Mouse (Mus musculus): Measurements from ENCODE around the gene Ugt1a1. TPM values are rescaled to one million over a fixed set of nuclear protein-coding genes. Genes with fewer than 3 reads are reported as not detected.
A peak's percentile ranks its signal among the peaks of the same experiment; 100 is the strongest.

Ugt1a1 gene
- polyA plus RNA-seq, 2 experiments: 0.17 TPM; not detected in 1

DNA sequence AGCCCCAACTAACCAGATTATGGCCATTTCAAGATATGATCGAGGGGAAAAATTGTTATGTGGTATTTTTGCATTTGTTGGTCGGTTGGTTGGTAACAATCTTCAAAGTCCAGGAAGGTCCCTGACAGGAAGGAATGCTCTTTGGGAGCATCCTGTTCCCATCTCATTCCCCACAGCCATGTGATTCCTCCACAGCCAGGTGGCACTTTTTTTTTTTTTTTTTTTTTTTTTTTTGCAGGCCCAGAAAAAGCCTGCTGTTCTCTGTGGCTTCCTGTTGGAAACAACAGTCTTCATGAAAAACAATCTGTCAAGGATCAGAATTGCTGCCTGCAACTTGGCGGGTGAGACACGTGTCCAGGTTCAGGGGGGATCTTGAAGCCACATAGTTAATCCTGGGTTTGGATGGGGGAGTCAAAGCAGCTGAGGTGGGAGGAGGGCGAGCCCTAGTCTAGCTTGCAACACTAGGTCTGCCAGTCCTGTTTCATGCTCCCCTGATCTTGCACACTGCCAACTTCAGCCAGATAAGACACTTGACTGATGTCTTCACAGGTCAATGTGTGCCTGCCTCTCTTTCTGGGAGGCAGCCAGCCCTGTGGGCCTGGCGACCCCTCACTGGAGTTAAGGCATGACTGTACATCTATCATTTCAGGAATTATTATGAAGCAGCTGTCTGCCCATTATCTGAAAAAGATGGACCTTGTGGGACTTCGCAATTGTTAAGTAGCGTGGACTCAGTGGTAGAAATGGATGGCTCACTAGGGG is 47.3 kb downstream of the Ugt1a1 start:
- Histone ChIP-seq H3K4me3 (ENCODE audit: insufficient read depth in 1 of 2, low read depth in 2 of 2, low read length in 2 of 2) (no peak overlapping the region), H3K9ac (replicated peaks) (no peak overlapping the region), H3K9me3 (ENCODE audit: control insufficient read depth, low read length) (no peaks in the 10 kb centered on the region), H3K4me2 (ENCODE audit: low read depth) (no peak overlapping the region), H3K4me1 (replicated peaks; ENCODE audit: control insufficient read depth in 2 of 2, insufficient read depth in 2 of 2, low read length in 1 of 2) (peaks cover 6 to 34% of the 10 kb centered on the region in 2 experiments; a peak in 3 of 4 replicates), H3K36me3 (replicated peaks; ENCODE audit: control insufficient read depth, insufficient read depth, low read depth) (peaks cover 30% of the 10 kb centered on the region), H3K27ac (no peak overlapping the region), H3K27me3 (ENCODE audit: control insufficient read depth, insufficient read depth, low read length) (no peaks in the 10 kb centered on the region)
- no peak for ATAC-seq (ENCODE audit: insufficient read depth)
- no peak for TF ChIP-seq EP300 (IDR thresholded peaks at IDR 0.05; ENCODE audit: low read depth)
- no peak for TF ChIP-seq CTCF (IDR thresholded peaks at IDR 0.05; ENCODE audit: low read depth)
- WGBS (ENCODE audit: insufficient replicate concordance): 51% methylated on average over 8 of the region's 8 CpGs
- DNase-seq (ENCODE audit: low read depth in 3 of 3, low spot score in 3 of 3): no peak

DNA sequence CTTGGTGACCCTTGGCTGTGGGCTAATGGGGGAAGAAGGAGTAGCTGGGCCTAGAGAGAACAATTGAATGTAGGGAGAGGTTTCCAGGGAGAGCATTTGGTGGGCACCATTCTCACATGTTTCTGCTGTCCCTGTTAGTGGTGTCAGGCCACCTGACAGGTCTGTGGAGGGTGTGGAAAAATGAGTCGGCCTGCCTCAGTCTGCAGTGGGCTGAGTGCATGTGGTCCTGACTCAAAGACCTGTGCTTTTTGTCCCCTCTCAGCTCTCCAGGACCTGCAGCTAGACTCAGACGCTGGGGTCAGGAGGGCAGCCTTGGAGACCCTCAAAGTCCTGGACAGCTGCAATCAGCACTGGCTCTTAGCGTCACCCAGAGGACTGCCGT is 47.9 kb downstream of the Ugt1a1 start:
- no peak overlapping the region for H3K4me3 ChIP-seq (ENCODE audit: insufficient read depth in 1 of 2, low read depth in 2 of 2, low read length in 2 of 2)
- no peak for DNase-seq (ENCODE audit: low read depth in 3 of 3, low spot score in 3 of 3)
- H3K4me2 ChIP-seq (ENCODE audit: low read depth): no peak overlapping the region
- TF ChIP-seq CTCF (IDR thresholded peaks at IDR 0.05; ENCODE audit: low read depth) (no peak), EP300 (IDR thresholded peaks at IDR 0.05; ENCODE audit: low read depth) (no peak)
- H3K9ac ChIP-seq (replicated peaks): no peak overlapping the region
- peaks cover 35% of the 10 kb centered on the region for H3K36me3 ChIP-seq (replicated peaks; ENCODE audit: control insufficient read depth, insufficient read depth, low read depth)
- no peaks in the 10 kb centered on the region for H3K9me3 ChIP-seq (ENCODE audit: control insufficient read depth, low read length)
- H3K27me3 ChIP-seq (ENCODE audit: control insufficient read depth, insufficient read depth, low read length): no peaks in the 10 kb centered on the region
- H3K4me1 ChIP-seq (replicated peaks; ENCODE audit: control insufficient read depth in 2 of 2, insufficient read depth in 2 of 2, low read length in 1 of 2): peaks cover 6 to 34% of the 10 kb centered on the region in 2 experiments; a peak in 3 of 4 replicates
- 67% methylated on average over 4 of the region's 4 CpGs for WGBS (ENCODE audit: insufficient replicate concordance)
- ATAC-seq (ENCODE audit: insufficient read depth): peak; percentile 4
- no peak overlapping the region for H3K27ac ChIP-seq

DNA sequence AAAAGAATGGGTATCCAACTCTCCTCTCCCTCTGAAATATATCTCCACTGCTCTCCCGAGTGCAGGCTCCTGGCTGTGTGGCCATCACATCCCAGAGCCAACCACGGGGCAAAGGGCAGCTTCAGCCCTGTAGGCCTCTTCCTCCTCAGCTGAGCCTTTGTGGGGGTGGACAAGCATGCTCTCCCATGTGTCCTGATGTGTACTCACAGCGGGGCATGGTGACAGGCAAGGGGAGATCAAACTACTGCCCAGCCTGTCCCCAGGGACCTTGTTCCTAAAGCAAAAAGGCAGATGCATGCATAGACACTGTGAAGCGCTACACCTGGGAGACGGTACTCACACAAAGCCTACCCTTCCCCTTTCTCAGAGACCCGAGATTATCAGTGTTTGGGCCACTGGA is 48.4 kb downstream of the Ugt1a1 start:
- Histone ChIP-seq H3K27me3 (ENCODE audit: control insufficient read depth, insufficient read depth, low read length) (no peaks in the 10 kb centered on the region), H3K4me2 (ENCODE audit: low read depth) (no peak overlapping the region), H3K4me1 (replicated peaks; ENCODE audit: control insufficient read depth in 2 of 2, insufficient read depth in 2 of 2, low read length in 1 of 2) (peaks cover 6 to 34% of the 10 kb centered on the region in 2 experiments; a peak in 3 of 4 replicates), H3K4me3 (ENCODE audit: insufficient read depth in 1 of 2, low read depth in 2 of 2, low read length in 2 of 2) (no peak overlapping the region), H3K9ac (replicated peaks) (no peak overlapping the region), H3K9me3 (ENCODE audit: control insufficient read depth, low read length) (no peaks in the 10 kb centered on the region), H3K27ac (no peak overlapping the region), H3K36me3 (replicated peaks; ENCODE audit: control insufficient read depth, insufficient read depth, low read depth) (peaks cover 40% of the 10 kb centered on the region)
- WGBS (ENCODE audit: insufficient replicate concordance): 56% methylated on average over 6 of the region's 6 CpGs
- no peak for TF ChIP-seq EP300 (IDR thresholded peaks at IDR 0.05; ENCODE audit: low read depth)
- no peak for TF ChIP-seq CTCF (IDR thresholded peaks at IDR 0.05; ENCODE audit: low read depth)
- ATAC-seq (ENCODE audit: insufficient read depth) (peak; percentile 48), DNase-seq (ENCODE audit: low read depth in 3 of 3, low spot score in 3 of 3) (peak in 2 of 3 experiments; percentile 27 to 50)

DNA sequence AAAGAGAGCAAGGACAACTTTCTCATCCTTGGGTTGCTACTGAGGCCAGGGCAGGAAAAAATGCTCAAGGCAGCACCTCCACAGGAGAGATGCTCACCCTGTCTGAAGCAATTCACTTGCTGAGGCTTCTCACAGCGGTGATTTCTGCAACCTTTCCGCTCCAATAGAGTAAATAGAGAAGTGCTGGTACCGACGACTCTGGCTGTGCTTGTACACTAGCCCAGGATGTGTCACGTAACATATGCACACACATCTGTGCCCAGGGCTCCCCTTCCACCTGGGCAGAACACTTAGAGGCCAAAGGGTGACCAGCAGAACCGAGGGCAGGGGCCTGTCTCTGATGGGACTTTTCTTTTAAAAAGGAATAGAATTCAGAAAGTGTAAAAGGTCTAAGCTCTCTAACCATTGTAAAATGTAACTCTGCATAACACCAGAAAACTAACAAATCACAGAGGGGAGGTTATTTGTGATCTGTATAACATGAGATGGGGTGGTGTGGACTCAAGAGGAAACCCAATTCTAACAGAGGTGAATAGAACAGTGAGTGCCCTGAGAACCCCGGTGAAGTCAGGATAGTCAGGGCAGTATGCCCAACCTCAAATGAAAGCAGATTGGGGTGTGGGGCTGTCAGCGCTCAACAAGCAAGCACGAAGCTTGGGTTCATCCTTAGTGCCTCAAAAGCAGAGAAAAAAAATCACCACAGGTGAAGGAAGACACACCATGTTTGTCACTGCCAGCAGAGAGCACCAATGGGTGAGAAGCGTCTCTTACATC is 49.0 kb downstream of the Ugt1a1 start:
- 69% methylated on average over 10 of the region's 10 CpGs for WGBS (ENCODE audit: insufficient replicate concordance)
- no peaks in the 10 kb centered on the region for H3K9me3 ChIP-seq (ENCODE audit: control insufficient read depth, low read length)
- H3K27me3 ChIP-seq (ENCODE audit: control insufficient read depth, insufficient read depth, low read length): no peaks in the 10 kb centered on the region
- peaks cover 6 to 34% of the 10 kb centered on the region in 2 experiments; a peak in 3 of 4 replicates for H3K4me1 ChIP-seq (replicated peaks; ENCODE audit: control insufficient read depth in 2 of 2, insufficient read depth in 2 of 2, low read length in 1 of 2)
- no peak overlapping the region for H3K27ac ChIP-seq
- H3K36me3 ChIP-seq (replicated peaks; ENCODE audit: control insufficient read depth, insufficient read depth, low read depth): peaks cover 47% of the 10 kb centered on the region
- no peak overlapping the region for H3K9ac ChIP-seq (replicated peaks)
- no peak for TF ChIP-seq EP300 (IDR thresholded peaks at IDR 0.05; ENCODE audit: low read depth)
- no peak for TF ChIP-seq CTCF (IDR thresholded peaks at IDR 0.05; ENCODE audit: low read depth)
- DNase-seq (ENCODE audit: low read depth in 3 of 3, low spot score in 3 of 3) (no peak), ATAC-seq (ENCODE audit: insufficient read depth) (no peak)
- no peak overlapping the region for H3K4me2 ChIP-seq (ENCODE audit: low read depth)
- H3K4me3 ChIP-seq (ENCODE audit: insufficient read depth in 1 of 2, low read depth in 2 of 2, low read length in 2 of 2): no peak overlapping the region

DNA sequence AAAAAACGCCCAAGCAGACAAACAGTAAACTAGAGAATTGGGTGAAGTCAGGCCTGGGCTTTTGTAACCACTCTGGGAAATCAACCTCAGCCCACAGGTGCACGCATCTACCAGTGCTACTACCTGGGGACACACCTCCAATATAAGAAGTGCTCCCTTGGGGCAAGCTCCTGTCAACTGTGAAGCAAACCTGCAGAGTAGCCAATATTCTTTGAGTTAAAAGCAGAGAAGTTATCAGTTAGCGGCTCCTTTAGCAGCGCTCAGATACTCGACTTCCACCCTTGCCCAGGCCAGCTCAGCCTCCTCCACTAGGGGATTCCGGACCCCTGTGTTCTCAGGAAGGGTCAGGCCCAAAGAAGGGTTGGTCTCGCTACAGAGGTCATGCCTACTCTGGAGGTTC is 49.9 kb downstream of the Ugt1a1 start:
- Histone ChIP-seq H3K4me3 (ENCODE audit: insufficient read depth in 1 of 2, low read depth in 2 of 2, low read length in 2 of 2) (no peak overlapping the region), H3K4me2 (ENCODE audit: low read depth) (no peak overlapping the region), H3K4me1 (replicated peaks; ENCODE audit: control insufficient read depth in 2 of 2, insufficient read depth in 2 of 2, low read length in 1 of 2) (peaks cover 6 to 34% of the 10 kb centered on the region in 2 experiments; a peak in 3 of 4 replicates), H3K27me3 (ENCODE audit: control insufficient read depth, insufficient read depth, low read length) (no peaks in the 10 kb centered on the region), H3K36me3 (replicated peaks; ENCODE audit: control insufficient read depth, insufficient read depth, low read depth) (peaks cover 56% of the 10 kb centered on the region), H3K9ac (replicated peaks) (no peak overlapping the region), H3K9me3 (ENCODE audit: control insufficient read depth, low read length) (no peaks in the 10 kb centered on the region), H3K27ac (no peak overlapping the region)
- no peak for TF ChIP-seq EP300 (IDR thresholded peaks at IDR 0.05; ENCODE audit: low read depth)
- TF ChIP-seq CTCF (IDR thresholded peaks at IDR 0.05; ENCODE audit: low read depth): no peak
- DNase-seq (ENCODE audit: low read depth in 3 of 3, low spot score in 3 of 3): no peak
- peak; percentile 1 for ATAC-seq (ENCODE audit: insufficient read depth)
- WGBS (ENCODE audit: insufficient replicate concordance): 70% methylated on average over 7 of the region's 7 CpGs

All from liver, embryonic 14.5 days (tissue).